Mouse (Mus musculus) liver, embryonic 11.5 days (tissue): ENCODE measurements around the gene Washc1. TPM values are rescaled to one million over a fixed set of nuclear protein-coding genes. Genes with fewer than 3 reads are reported as not detected.
"Not testable (repeated sequence)": the region's sequence is repeated elsewhere in the genome, so short reads cannot be mapped to it uniquely, and the experiment has no call there.

Experiments
- ATAC-seq: fragments of 200-750 bp; cut with Nextera tagmentation; replicated peaks from 2 replicates; pipeline ENCODE4 v1.8.0; 2017; ENCODE audit warnings: moderate number of reproducible peaks, mild to moderate bottlenecking, moderate TSS enrichment, moderate library complexity; ENCODE audit not compliant: low FRiP score
- DNase-seq: peaks from one replicate; pipeline ENCODE4 v3.0.0-alpha.2; 2017; ENCODE audit warnings: low spot score
- H3K27ac ChIP-seq: fragments of 300-500 bp; sonication (generic); 2 replicates; pipeline ENCODE4 v1.5.1; 2014; ENCODE audit warnings: mild to moderate bottlenecking, low read depth, low read length, control low read depth
- H3K27me3 ChIP-seq: fragments of 300-500 bp; sonication (generic); replicated peaks from 2 replicates; pipeline ENCODE4 v1.6.1; 2014; ENCODE audit warnings: low read length, mixed read lengths; ENCODE audit not compliant: control insufficient read depth, insufficient read depth
- H3K36me3 ChIP-seq: fragments of 300-500 bp; sonication (generic); 2 replicates; pipeline ENCODE4 v1.6.1; 2014; ENCODE audit warnings: mild to moderate bottlenecking, low read length, moderate library complexity, mixed read lengths; ENCODE audit not compliant: control insufficient read depth, insufficient read depth
- H3K4me1 ChIP-seq: fragments of 300-500 bp; sonication (generic); replicated peaks from 2 replicates; pipeline ENCODE4 v1.6.1; 2014; ENCODE audit warnings: low read length, mixed read lengths; ENCODE audit not compliant: control insufficient read depth, insufficient read depth
- H3K4me2 ChIP-seq: fragments of 300-500 bp; sonication (generic); 2 replicates; pipeline ENCODE4 v1.6.1; 2014; ENCODE audit warnings: mild to moderate bottlenecking, control low read depth, moderate library complexity
- H3K4me3 ChIP-seq: fragments of 300-500 bp; sonication (generic); 2 replicates; pipeline ENCODE4 v1.5.1; 2014; ENCODE audit warnings: low read depth, low read length, control low read depth
- H3K9ac ChIP-seq: fragments of 300-500 bp; sonication (generic); 2 replicates; pipeline ENCODE4 v1.6.1; 2014; ENCODE audit warnings: low read depth, low read length, control low read depth
- H3K9me3 ChIP-seq: fragments of 300-500 bp; sonication (generic); 2 replicates; pipeline ENCODE4 v1.6.1; 2016; ENCODE audit warnings: low read length, inconsistent platforms, mixed read lengths; ENCODE audit not compliant: control insufficient read depth
- WGBS: fragments of 180-500 bp; shearing (Covaris S2); extraction: QIAGEN DNeasy Blood & Tissue Kit; methylation state at CpG from one replicate; pipeline ENCODE4 v1.1.7; 2014; 5-methylcytosine and 5-hydroxymethylcytosine counted together
- polyA plus RNA-seq: library from polyadenylated mRNA; unstranded; fragments of >200 nt; fragmentation: Nextera tagmentation; extraction: Ambion mirVana; gene quantifications from 2 replicates; pipeline ENCODE4 v1.2.1, GENCODE M21; 2014

Gene Washc1
- polyA plus RNA-seq, 1 experiment from 2014 or later, result 31.5 TPM

- Histone ChIP-seq H3K36me3 (peaks cover 5% of the 10 kb centered on the region; the same call in 1 of the 2 replicates), H3K27me3 (no peaks in the 10 kb centered on the region), H3K27ac (no peak overlapping the region), H3K4me1 (no peaks in the 10 kb centered on the region), H3K4me3 (no peak overlapping the region), H3K9me3 (0 out of 2 replicates have a peak, but pooled peaks cover 2% of the 10 kb centered on the region), H3K4me2 (no peak overlapping the region), H3K9ac (no peak overlapping the region)
- WGBS, result 72% methylated on average over 2 of the region's 2 CpGs
- ATAC-seq (no peak), DNase-seq (no peak)
These were observed 43.5 kb downstream of the Washc1 start for GRCm38 (mm10) chr17:66154876-66155275.

DNA sequence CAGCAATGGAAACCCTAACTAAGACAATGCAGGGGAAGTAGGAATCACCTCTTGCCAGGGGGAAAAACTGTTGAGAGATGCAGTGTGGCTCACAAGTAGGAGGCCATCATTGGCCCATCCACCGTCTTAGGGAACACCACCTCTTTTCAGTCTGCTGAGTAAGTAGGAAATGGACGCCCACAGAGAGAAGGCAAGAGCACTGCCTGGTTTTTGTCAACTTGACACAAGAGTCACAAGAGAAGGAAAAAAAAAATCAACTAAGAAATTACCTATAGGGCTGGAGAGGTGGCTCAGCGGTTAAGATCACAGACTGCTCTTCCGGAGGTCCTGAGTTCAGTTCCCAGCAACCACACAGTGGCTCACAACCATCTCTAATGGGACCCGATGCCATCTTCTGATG, 46.9 kb downstream of the Washc1 start:
- H3K9ac ChIP-seq, result no peak overlapping the region
- no peak for DNase-seq
- H3K36me3 ChIP-seq, result no peaks in the 10 kb centered on the region
- no peak overlapping the region for H3K4me2 ChIP-seq
- H3K27ac ChIP-seq, result no peak overlapping the region
- H3K4me1 ChIP-seq, result no peaks in the 10 kb centered on the region
- peaks cover 6% of the 10 kb centered on the region; the same call in 1 of the 2 replicates for H3K9me3 ChIP-seq
- H3K4me3 ChIP-seq, result no peak overlapping the region
- ATAC-seq, result no peak
- 85% methylated on average over 5 of the region's 5 CpGs for WGBS
- no peaks in the 10 kb centered on the region for H3K27me3 ChIP-seq

GRCm38 (mm10) chr17:66167141-66167540, 55.8 kb downstream of the Washc1 start:
- H3K9me3 ChIP-seq, H3K27ac ChIP-seq, H3K27me3 ChIP-seq, DNase-seq, H3K4me1 ChIP-seq, H3K4me2 ChIP-seq, H3K4me3 ChIP-seq, H3K9ac ChIP-seq, H3K36me3 ChIP-seq, ATAC-seq: not testable (repeated sequence)
- 93% methylated on average over 5 of the region's 5 CpGs for WGBS

Other genes with a start within 250 kb of the Washc1 start
- 48.7 and 55.2 TPM in 2 replicates for gene Ralbp1, start 225.7 kb upstream of the Washc1 start, polyA plus RNA-seq
- 47.3 and 48.4 TPM in 2 replicates for gene Twsg1, start 160.3 kb upstream of the Washc1 start, polyA plus RNA-seq
- gene Ankrd12, start 34.5 kb upstream of the Washc1 start, polyA plus RNA-seq, result 12.5 and 15.3 TPM in 2 replicates
- gene Ndufv2, start 10.0 kb upstream of the Washc1 start, polyA plus RNA-seq, result 352 TPM in 2 replicates
- 23.9 and 24.1 TPM in 2 replicates for gene Ddx11, start 12.0 kb downstream of the Washc1 start, polyA plus RNA-seq